Mouse (Mus musculus) olfactory bulb, adult 2 months (tissue): ENCODE results near the gene Dbn1.

Source experiments
- CTCF ChIP-seq: fragments of 200-500 bp; IDR thresholded peaks from 2 replicates; pipeline ENCODE4 v1.5.1; 2012; ENCODE audit warnings: low read depth, mild to moderate bottlenecking, low read length, moderate library complexity; ENCODE audit not compliant: insufficient read depth
- POLR2A ChIP-seq: fragments of 200-500 bp; IDR thresholded peaks from 2 replicates; pipeline ENCODE4 v1.6.1; 2012; ENCODE audit warnings: mild to moderate bottlenecking, low read depth, low read length, moderate library complexity; ENCODE audit not compliant: insufficient read depth

DNA sequence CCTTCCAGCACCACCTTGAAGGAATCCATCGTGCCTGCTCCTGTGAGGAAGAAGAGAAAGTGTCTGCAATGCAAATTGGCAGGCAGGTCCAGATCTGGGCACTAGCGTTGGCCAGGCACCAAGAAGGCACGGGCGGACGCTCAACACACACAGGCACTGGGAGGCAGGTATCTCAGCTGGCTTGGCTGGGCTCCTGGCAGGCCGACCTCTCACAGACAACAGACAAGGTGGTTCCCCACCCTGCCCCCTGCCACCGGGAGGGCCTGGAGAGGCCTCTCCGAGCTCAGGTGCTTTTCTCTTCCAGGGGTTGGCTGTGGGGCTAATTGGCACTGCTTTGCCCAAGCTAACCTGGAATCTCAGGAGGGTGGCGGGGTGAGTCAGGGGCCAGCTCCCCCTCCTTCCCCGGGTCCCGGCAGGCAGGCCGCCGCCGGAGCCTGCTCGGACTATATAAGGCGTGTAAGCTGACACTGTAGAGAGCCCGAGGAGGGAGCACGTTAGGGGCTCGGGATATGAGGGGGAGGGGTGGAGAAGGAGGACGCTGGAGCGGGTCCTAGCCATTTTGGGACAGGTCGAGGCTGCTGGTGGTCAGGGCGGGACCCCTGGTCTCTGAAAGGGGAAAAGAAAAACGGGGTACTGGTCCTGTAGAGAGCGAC is 24.6 kb upstream of the Dbn1 start:
- TF ChIP-seq POLR2A (0 out of 2 replicates have a peak, but pooled peaks have one; percentile 15), CTCF (no peak)
